Mouse (Mus musculus) cerebellum, postnatal 25 days (tissue): ENCODE results near the gene Atp6v1g2.
"Not testable (repeated sequence)": the region's sequence is repeated elsewhere in the genome, so short reads cannot be mapped to it uniquely, and the experiment has no call there.

Experiments
- DNase-seq, 2 experiments: peaks; one replicate each; pipeline ENCODE4 v3.0.0; 2021; ENCODE audit warnings: mixed read lengths in 2 of 2

The Atp6v1g2 gene

DNA sequence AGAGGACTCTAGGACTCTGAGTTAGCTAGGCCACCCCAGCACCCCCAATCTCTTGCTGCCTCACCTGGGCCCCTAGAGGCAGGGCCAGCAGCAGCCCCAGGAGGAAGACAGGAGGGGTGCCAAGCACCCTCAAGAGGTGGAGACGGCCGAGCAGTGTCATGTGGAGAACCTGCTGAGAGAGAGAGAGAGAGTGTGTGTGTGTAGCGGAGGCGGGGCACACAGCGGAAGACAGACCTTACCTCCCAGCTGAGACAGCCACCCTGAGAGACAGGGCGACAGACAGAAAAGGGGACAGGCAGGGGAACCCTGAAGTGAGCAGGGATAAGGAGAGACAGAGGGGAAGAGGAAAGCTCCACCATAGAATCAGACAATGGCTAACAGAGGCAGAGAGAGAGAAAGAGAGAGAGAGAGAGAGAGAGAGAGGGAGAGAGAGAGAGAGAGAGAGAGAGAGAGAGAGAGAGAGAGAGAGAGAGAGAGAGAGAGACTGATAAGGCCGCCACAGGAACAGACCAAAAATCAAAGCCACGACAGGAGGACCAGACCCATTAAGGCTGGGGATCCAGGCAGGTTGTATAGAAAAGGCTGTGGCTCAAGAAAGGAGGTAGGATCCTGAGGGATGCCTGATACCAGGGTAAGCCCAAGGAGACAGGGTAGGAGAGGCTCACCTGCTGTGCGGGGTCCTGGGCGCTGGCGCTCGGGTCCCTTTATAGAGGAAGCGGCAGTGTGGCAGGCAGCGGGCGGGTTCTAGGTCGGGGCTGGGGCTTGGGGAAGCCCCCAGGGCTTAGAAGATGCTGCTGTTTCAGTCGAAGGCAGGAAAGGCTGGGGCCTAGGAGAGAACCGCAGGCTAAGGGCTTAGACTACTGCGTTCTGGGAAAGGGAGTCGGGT lies 28.7 kb upstream of the Atp6v1g2 start, which contains the start of gene Lta:
Gene Lta (minus strand): TSS at position 858 of the 886 bp plus-strand sequence.
- no peak for DNase-seq

GRCm38 (mm10) chr17:35205380-35205769 lies 28.1 kb upstream of the Atp6v1g2 start:
- no peak for DNase-seq

GRCm38 (mm10) chr17:35209785-35210535 lies 23.5 kb upstream of the Atp6v1g2 start:
- no peak for DNase-seq

GRCm38 (mm10) chr17:35210593-35210992 lies 22.9 kb upstream of the Atp6v1g2 start:
- no peak for DNase-seq

DNA sequence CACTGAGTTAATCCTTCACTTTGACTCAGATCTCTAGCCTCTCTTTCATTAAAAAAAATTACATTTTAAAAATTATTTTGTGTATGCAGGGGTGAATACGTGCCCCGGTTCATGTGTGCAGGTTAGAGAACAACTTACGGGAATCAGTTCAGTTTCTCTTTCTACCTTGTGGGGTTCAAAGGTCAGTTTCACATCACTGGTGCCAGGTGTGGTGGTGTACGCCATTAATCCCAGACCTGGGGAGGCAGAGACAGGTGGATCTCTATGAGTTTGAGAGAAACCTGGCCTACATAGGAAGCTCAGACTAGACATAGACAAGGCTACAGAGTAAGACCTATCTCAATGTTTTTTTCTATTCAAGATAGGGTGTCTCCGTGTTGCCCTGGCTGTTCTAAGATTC lies 20.4 kb upstream of the Atp6v1g2 start:
- no peak for DNase-seq

DNA sequence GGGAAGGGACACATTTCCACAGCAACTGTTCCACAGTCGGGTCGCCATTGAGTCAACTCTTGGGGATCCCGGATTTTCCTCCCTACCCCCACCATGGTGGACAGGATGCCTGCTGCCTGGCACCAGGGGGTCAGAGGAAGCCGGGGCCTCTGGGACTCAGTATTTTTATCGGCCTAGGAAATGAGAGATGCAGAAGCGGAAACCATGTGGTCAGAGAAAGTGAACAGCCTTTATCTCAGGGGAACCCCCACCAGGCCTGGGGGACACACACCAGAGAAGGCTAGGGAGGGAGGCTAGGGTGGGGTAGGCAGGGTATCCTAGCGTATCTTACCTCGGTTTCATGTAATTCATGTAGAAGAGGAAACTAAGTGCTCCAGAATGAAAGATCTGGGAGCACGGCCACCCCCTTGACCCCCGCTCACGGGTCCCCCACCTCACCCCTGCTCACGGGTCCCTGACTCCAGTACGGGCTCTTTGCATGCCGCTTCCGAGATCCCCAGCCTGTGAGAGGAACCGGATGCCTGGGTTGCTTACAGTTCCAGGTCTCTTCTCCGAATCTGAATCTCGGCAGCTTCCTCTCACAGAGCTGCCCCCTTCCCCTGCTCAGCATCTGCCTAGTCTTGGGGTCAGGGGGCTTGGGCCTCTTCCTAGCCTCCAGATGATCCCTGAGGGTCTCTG lies 14.8 kb upstream of the Atp6v1g2 start:
- DNase-seq, result no peak

- no peak for DNase-seq
These were observed 13.8 kb upstream of the Atp6v1g2 start for GRCm38 (mm10) chr17:35219601-35220041.

DNA sequence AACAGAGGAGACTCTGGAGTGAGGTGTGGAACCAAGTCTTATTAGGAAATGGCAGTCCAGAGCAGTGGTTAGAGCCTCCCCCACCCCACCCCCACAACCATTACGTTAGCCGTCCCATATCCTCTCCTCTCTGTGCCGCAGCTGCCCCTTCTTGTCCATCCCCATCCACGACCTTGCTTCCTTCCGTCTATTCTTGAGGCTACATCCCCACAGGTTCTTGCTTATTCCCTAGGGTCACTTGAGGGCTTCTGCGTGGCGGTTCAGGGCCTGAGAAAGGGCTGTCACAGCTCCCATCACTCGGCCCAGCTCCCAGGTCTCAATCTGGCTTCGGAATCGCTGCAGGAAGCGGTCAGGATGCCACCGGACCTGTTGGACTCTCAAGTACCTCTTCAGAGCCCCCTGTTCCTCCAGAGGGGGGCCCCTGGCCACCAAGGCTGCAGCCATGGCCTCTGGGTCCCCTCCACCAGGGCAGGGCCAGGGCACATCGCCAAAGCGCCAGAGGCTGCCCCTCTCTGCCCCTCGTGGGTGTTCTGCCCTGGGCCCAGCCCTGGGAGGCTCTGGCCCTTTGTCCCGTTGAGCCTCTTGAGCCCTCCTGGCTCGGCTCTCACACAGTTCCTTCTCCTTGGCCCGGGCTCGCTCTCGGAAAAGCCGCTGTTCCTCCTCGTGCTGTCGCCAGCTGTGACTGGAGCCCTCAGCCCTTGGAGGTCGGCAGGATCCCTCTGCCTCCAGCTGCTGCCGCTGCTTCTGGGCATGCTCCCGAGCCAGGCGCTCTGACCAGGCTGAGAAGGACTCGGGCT lies 13.1 kb upstream of the Atp6v1g2 start, which contains the start of gene Gm16181:
Gene Gm16181 (plus strand): TSS at position 679 of the 797 bp plus-strand sequence.
- DNase-seq, result no peak

- DNase-seq, result no peak
These were observed 11.2 kb upstream of the Atp6v1g2 start for GRCm38 (mm10) chr17:35222299-35222698.

DNA sequence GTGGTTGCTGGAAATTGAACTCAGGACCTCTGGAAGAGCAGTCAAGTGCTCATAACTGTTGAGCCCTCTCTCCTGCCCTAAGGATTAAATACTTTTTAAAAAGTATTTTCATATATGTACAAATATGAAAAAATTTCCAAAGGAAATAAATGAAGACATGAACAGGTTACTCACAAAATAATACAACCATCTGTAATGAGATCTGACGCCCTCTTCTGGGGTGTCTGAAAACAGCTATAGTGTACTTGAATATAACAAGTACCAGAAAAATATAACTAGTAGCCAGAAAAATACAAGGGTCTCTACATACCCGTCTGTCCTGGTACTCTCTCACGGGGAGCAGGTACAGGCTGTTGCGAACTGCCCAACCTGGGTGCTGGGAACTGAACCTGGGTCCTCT lies 8.8 kb upstream of the Atp6v1g2 start:
- DNase-seq, result no peak

DNA sequence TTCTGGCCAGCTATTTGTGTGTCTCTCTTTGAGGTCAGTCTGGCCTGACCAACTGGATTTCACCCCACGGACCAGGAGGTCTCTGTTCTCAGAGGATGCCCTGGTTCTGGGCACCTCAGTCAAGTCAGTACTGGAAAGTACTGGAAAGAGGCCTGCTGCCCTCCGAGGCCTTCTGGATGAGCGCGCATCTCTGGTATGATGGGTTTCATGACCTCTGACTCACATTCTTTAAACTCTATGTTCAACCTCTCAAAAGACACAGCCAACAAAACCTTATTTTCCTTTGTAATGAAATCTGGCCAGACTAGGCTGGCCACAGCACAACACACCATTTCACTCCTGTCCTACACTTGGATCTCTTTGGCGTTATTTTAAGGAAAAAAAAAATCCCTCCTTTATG lies 8.0 kb upstream of the Atp6v1g2 start:
- no peak for DNase-seq

DNA sequence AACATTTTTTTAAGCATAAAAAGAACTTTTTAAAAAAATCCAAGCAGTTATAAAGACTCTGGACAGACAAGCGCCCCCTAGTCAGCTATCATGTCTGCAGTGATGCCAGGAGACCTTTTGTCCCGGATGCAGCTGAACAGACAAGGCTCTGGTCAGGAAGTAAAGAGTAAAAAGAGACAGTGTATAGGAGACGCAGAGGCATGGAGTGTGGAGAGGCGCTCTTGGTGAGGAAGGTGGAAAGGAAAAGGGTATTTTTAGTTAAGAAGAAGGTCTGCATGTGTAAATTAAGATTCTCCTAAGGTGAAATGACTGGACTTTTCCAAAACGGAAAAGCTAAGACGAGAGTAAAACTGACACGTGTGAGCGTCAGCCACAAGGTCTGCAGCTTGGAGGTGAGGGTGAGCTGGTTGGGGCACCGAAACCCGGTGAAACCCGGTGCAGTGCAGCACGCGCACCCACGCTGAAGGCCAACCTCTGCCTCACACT lies 6.9 kb upstream of the Atp6v1g2 start:
- DNase-seq, result no peak

- DNase-seq, result no peak
These were observed 2.4 kb upstream of the Atp6v1g2 start for GRCm38 (mm10) chr17:35231022-35231421.

DNA sequence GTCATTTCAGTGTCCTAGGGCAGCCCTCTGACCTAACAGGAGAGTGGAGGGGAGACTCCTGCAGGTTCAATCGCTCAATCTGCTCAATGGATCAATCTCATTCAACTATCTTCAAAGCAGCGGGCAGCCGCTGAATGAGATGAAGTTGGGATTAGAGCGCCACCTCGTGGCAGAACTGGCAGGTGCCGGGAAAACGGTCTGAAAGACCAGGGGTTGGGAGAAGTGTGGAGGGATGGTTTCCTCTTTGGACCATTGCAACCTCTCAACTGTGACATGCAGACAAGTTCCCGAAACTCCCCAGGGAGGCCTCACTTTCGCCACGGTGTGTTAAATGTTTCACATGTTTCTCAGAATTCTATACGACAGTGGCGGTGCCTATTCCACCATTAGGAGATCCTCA lies 1.4 kb upstream of the Atp6v1g2 start:
- DNase-seq, result peak; percentile 89 to 92

DNA sequence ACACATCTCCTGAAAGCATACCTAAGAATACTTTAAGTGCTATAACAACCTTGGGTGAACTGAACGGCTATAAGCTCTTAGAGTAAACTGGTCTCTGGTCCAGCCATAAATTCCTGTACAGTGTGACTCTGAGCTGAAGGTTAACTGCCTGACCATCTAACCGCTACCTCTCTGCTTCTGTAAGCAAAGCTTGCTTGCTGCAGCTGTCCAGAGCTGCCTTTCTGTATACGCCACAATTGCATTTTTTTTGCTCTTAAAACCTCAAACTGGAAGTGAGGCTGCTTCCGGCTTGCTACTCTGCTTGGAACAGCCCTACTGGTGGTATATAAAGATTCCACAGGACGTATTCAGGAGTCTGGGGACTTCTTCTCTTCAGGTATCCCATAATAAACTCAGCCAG lies 801 bp upstream of the Atp6v1g2 start:
- no peak for DNase-seq

DNA sequence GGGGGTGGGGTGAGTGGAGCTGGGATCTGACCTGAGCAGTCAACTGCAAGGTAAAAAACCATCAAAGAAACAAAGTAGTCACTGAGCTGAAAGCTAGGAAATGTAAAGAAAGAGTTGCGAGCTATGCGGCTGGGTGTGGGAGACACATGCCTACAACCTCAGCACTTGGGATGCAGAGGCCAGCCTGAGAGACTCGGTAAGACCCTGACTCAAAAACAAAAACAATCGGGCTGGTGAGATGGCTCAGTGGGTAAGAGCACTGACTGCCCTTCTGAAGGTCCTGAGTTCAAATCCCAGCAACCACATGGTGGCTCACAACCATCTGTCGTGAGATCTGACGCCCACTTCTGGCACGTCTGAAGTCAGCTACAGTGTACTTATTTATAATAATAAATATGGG lies 630 bp downstream of the Atp6v1g2 start:
- DNase-seq, result not testable (repeated sequence)

DNA sequence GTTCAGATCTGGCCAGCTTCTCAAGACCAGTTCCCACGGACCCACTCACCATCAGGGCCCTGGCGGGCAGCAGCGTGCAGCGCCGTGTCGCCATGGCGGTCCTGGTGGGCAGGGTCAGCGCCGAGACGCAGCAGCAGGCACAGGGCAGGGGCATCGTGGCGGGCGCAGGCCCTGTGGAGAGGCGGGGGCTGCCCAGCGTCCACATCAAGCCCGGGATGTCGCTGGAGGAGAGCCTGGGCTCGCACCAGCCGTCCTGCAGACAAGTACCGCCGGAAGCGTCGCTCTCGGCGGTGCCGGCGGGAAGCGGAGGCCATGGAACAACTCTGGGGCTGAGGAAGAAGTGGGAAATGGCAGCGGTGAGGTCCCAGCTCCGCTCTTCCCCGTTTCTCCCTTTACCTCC lies 1.4 kb downstream of the Atp6v1g2 start:
- DNase-seq, result peak; percentile 50 to 54

GRCm38 (mm10) chr17:35235614-35236389 lies 2.3 kb downstream of the Atp6v1g2 start, which contains the start of gene Nfkbil1:
Gene Nfkbil1 (minus strand): TSS chr17:35235792.
- DNase-seq, result peak; percentile 91 to 93

- peak; percentile 100 for DNase-seq
These were observed 2.9 kb downstream of the Atp6v1g2 start for GRCm38 (mm10) chr17:35236390-35236746.

DNA sequence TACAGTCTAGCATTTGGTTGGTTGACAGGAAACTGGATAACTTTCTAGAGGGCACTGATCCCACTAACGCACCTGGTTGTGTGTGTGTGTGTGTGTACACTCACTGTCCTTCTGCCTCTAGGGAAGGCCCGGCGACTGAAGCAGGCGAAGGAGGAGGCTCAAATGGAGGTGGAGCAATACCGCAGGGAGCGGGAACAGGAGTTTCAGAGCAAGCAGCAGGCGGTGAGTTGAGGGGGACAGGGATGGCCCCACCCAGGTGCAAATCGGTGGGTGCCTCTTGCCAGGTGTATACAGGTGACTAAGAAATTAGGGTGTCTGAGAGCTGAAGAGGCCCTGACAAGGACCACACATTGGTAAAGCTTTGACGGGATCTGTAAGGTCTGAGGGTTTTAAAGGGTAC lies 3.5 kb downstream of the Atp6v1g2 start:
- DNase-seq, result peak; percentile 58 to 68

DNA sequence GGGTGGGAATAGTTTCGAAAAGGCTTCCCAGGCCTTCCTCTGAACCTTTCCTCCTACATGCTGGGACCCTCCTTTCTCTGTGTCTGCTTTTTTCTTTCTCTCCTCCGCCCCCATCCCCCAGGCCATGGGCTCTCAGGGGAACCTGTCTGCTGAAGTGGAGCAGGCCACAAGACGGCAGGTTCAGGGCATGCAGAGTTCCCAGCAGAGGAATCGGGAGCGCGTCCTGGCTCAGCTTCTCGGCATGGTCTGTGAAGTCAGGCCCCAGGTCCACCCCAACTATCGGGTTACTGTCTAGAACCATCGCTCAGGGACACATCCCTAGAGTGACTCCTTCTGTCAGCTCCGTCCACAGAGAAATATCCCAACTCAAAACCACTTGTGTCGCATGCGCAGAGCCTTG lies 4.0 kb downstream of the Atp6v1g2 start:
- no peak for DNase-seq
